Mouse (Mus musculus) heart, postnatal 0 days (tissue): ENCODE data around the gene Olfr1293-ps. TPM values are rescaled to one million over a fixed set of nuclear protein-coding genes. Genes with fewer than 3 reads are reported as not detected.

Source experiments
- ATAC-seq: fragments of 200-750 bp; cut with Nextera tagmentation; 2 replicates; pipeline ENCODE4 v1.8.0; 2017; ENCODE audit warnings: low read depth, moderate number of reproducible peaks, moderate library complexity; ENCODE audit not compliant: insufficient read depth
- DNase-seq: peaks from one replicate; pipeline ENCODE4 v3.0.0-alpha.2; 2016; ENCODE audit warnings: low spot score
- H3K27ac ChIP-seq: fragments of 300-500 bp; sonication (generic); 2 replicates; pipeline ENCODE4 v1.5.1; 2014; ENCODE audit warnings: low read depth, mild to moderate bottlenecking
- H3K27me3 ChIP-seq: fragments of 300-500 bp; sonication (generic); 2 replicates; pipeline ENCODE4 v1.6.1; 2014; ENCODE audit warnings: low read length, mixed read lengths; ENCODE audit not compliant: control insufficient read depth, insufficient read depth
- H3K36me3 ChIP-seq: fragments of 300-500 bp; sonication (generic); replicated peaks from 2 replicates; pipeline ENCODE4 v1.6.1; 2014; ENCODE audit warnings: low read length, mixed read lengths; ENCODE audit not compliant: control insufficient read depth, insufficient read depth
- H3K4me1 ChIP-seq: fragments of 300-500 bp; sonication (generic); 2 replicates; pipeline ENCODE4 v1.6.1; 2014; ENCODE audit warnings: antibody characterized with exemption; ENCODE audit not compliant: control insufficient read depth, insufficient read depth
- H3K4me2 ChIP-seq: fragments of 300-500 bp; sonication (generic); 2 replicates; pipeline ENCODE4 v1.6.1; 2014; ENCODE audit warnings: low read depth, mild to moderate bottlenecking, low read length, moderate library complexity
- H3K4me3 ChIP-seq: fragments of 300-500 bp; sonication (generic); 2 replicates; pipeline ENCODE4 v1.5.1; 2014; ENCODE audit warnings: low read depth, low read length
- H3K9ac ChIP-seq: fragments of 300-500 bp; sonication (generic); replicated peaks from 2 replicates; pipeline ENCODE4 v1.6.1; 2014; ENCODE audit warnings: low read depth, low read length, mixed read lengths
- H3K9me3 ChIP-seq: fragments of 300-500 bp; sonication (generic); replicated peaks from 2 replicates; pipeline ENCODE4 v1.6.1; 2016; ENCODE audit warnings: low read length; ENCODE audit not compliant: control insufficient read depth
- CTCF ChIP-seq: IDR thresholded peaks from 2 replicates; pipeline ENCODE4 v1.5.1; 2016; ENCODE audit warnings: antibody characterized with exemption, control low read depth, low read depth
- EP300 ChIP-seq: IDR thresholded peaks from 2 replicates; pipeline ENCODE4 v1.6.1; 2016; ENCODE audit warnings: antibody characterized with exemption, low read depth
- WGBS: fragments of 180-500 bp; shearing (Covaris S2); extraction: QIAGEN DNeasy Blood & Tissue Kit; methylation state at CpG from one replicate; pipeline ENCODE4 v1.1.7; 2014; 5-methylcytosine and 5-hydroxymethylcytosine counted together
- polyA plus RNA-seq: library from polyadenylated mRNA; unstranded; fragments of >200 nt; fragmentation: Nextera tagmentation; extraction: Ambion mirVana; gene quantifications from 2 replicates; pipeline ENCODE4 v1.2.1, GENCODE M21; 2015
- total RNA-seq: library from RNA; depleted of rRNA; stranded (reverse); fragments of >200 nt; gene quantifications from 2 replicates; pipeline ENCODE4 v1.2.3, GENCODE M21; 2014; ENCODE audit warnings: low replicate concordance; rRNA removed

Gene Olfr1293-ps
- not detected in 2 replicates for total RNA-seq
- polyA plus RNA-seq: not detected in 2 replicates

GRCm38 (mm10) chr2:111524903-111525302, at the start of gene Olfr1293-ps:
Gene Olfr1293-ps, plus strand, starts transcription at chr2:111525203.
- ATAC-seq (no peak), DNase-seq (no peak)
- H3K27me3 ChIP-seq: no peaks in the 10 kb centered on the region
- H3K4me1 ChIP-seq: no peaks in the 10 kb centered on the region
- no peak within 1 kb of the TSS for H3K27ac ChIP-seq
- no peak within 1 kb of the TSS for H3K4me3 ChIP-seq
- no peaks in the 10 kb centered on the region for H3K36me3 ChIP-seq
- no peak within 1 kb of the TSS for H3K4me2 ChIP-seq
- H3K9ac ChIP-seq: no peak within 1 kb of the TSS
- 72% methylated on average over 1 of the region's 1 CpGs for WGBS
- no peak for TF ChIP-seq EP300
- no peak for TF ChIP-seq CTCF
- 0 out of 2 replicates have a peak, but pooled peaks cover 7% of the 10 kb centered on the region for H3K9me3 ChIP-seq

- Histone ChIP-seq H3K9me3 (no peaks in the 10 kb centered on the region), H3K36me3 (no peaks in the 10 kb centered on the region), H3K4me1 (no peaks in the 10 kb centered on the region), H3K4me3 (no peak within 1 kb of the TSS), H3K27ac (no peak within 1 kb of the TSS), H3K4me2 (no peak within 1 kb of the TSS), H3K9ac (no peak within 1 kb of the TSS), H3K27me3 (no peaks in the 10 kb centered on the region)
- TF ChIP-seq CTCF (no peak), EP300 (no peak)
- 73% methylated on average over 1 of the region's 1 CpGs for WGBS
- no peak for DNase-seq
- no peak for ATAC-seq
Measured at GRCm38 (mm10) chr2:111480519-111480918, 44.5 kb upstream of the Olfr1293-ps start, which contains the start of gene Olfr1289. Gene Olfr1289, plus strand, starts transcription at chr2:111480819.

- WGBS: 60% methylated on average over 5 of the region's 5 CpGs
Measured at GRCm38 (mm10) chr2:111493729-111494128, 31.3 kb upstream of the Olfr1293-ps start, which contains the start of gene Olfr1290. Gene Olfr1290, minus strand, starts transcription at chr2:111493829.

GRCm38 (mm10) chr2:111496880-111497279, 28.1 kb upstream of the Olfr1293-ps start, which contains the start of gene Olfr1291-ps1:
Gene Olfr1291-ps1, plus strand, starts transcription at chr2:111497180.
- ATAC-seq (no peak), DNase-seq (no peak)
- Histone ChIP-seq H3K27me3 (no peaks in the 10 kb centered on the region), H3K9me3 (no peaks in the 10 kb centered on the region), H3K36me3 (no peaks in the 10 kb centered on the region), H3K9ac (no peak within 1 kb of the TSS), H3K4me3 (no peak within 1 kb of the TSS), H3K4me2 (no peak within 1 kb of the TSS), H3K4me1 (no peaks in the 10 kb centered on the region), H3K27ac (no peak within 1 kb of the TSS)
- TF ChIP-seq CTCF (no peak), EP300 (no peak)
- WGBS: 84% methylated on average over 3 of the region's 3 CpGs

More at GRCm38 (mm10) chr2:111493729-111494128, 31.3 kb upstream of the Olfr1293-ps start, which contains the start of gene Olfr1290:
- Histone ChIP-seq H3K9ac (no peak within 1 kb of the TSS), H3K27ac (no peak within 1 kb of the TSS), H3K27me3 (no peaks in the 10 kb centered on the region), H3K4me1 (no peaks in the 10 kb centered on the region), H3K9me3 (no peaks in the 10 kb centered on the region), H3K4me3 (no peak within 1 kb of the TSS), H3K36me3 (no peaks in the 10 kb centered on the region), H3K4me2 (no peak within 1 kb of the TSS)
- no peak for TF ChIP-seq EP300
- no peak for TF ChIP-seq CTCF
- ATAC-seq: no peak
- no peak for DNase-seq

GRCm38 (mm10) chr2:111517451-111517850, 7.6 kb upstream of the Olfr1293-ps start:
- H3K27me3 ChIP-seq: no peaks in the 10 kb centered on the region
- no peak for TF ChIP-seq CTCF
- TF ChIP-seq EP300: no peak
- no peak overlapping the region for H3K27ac ChIP-seq
- H3K4me2 ChIP-seq: no peak overlapping the region
- no peak for DNase-seq
- H3K9me3 ChIP-seq: 0 out of 2 replicates have a peak, but pooled peaks cover 4% of the 10 kb centered on the region
- H3K4me3 ChIP-seq: no peak overlapping the region
- WGBS: 84% methylated on average over 10 of the region's 10 CpGs
- no peak for ATAC-seq
- no peaks in the 10 kb centered on the region for H3K36me3 ChIP-seq
- H3K4me1 ChIP-seq: no peaks in the 10 kb centered on the region
- no peak overlapping the region for H3K9ac ChIP-seq

GRCm38 (mm10) chr2:111540191-111540590, 15.2 kb downstream of the Olfr1293-ps start, which contains the start of gene Olfr1294:
Gene Olfr1294, minus strand, starts transcription at chr2:111540291.
- TF ChIP-seq EP300 (no peak), CTCF (no peak)
- H3K4me2 ChIP-seq: no peak within 1 kb of the TSS
- no peaks in the 10 kb centered on the region for H3K27me3 ChIP-seq
- no peak within 1 kb of the TSS for H3K4me3 ChIP-seq
- DNase-seq: no peak
- no peak for ATAC-seq
- no peaks in the 10 kb centered on the region for H3K9me3 ChIP-seq
- no peak within 1 kb of the TSS for H3K9ac ChIP-seq
- H3K27ac ChIP-seq: no peak within 1 kb of the TSS
- H3K4me1 ChIP-seq: no peaks in the 10 kb centered on the region
- no peaks in the 10 kb centered on the region for H3K36me3 ChIP-seq
- 41% methylated on average over 1 of the region's 1 CpGs for WGBS
